Mouse (Mus musculus) forebrain, embryonic 16.5 days (tissue): ENCODE measurements around the gene Nol4l. TPM values are rescaled to one million over a fixed set of nuclear protein-coding genes. Genes with fewer than 3 reads are reported as not detected.

Experiments used
- ATAC-seq: fragments of 200-750 bp; cut with Nextera tagmentation; 2 replicates; pipeline ENCODE4 v1.8.0; 2017; ENCODE audit warnings: mild to moderate bottlenecking, moderate library complexity
- H3K27ac ChIP-seq: fragments of 300-500 bp; sonication (generic); 2 replicates; pipeline ENCODE4 v1.5.1; 2014; ENCODE audit warnings: low read length, control low read depth
- H3K27me3 ChIP-seq: fragments of 300-500 bp; sonication (generic); replicated peaks from 2 replicates; pipeline ENCODE4 v1.6.1; 2014; ENCODE audit warnings: low read length; ENCODE audit not compliant: control insufficient read depth, insufficient read depth
- H3K36me3 ChIP-seq: fragments of 300-500 bp; sonication (generic); 2 replicates; pipeline ENCODE4 v1.6.1; 2014; ENCODE audit not compliant: control insufficient read depth, insufficient read depth
- H3K4me1 ChIP-seq: fragments of 300-500 bp; sonication (generic); replicated peaks from 2 replicates; pipeline ENCODE4 v1.6.1; 2014; ENCODE audit warnings: low read length; ENCODE audit not compliant: control insufficient read depth, insufficient read depth
- H3K4me2 ChIP-seq: fragments of 300-500 bp; sonication (generic); 2 replicates; pipeline ENCODE4 v1.6.1; 2014; ENCODE audit warnings: mild to moderate bottlenecking, low read length, control low read depth
- H3K4me3 ChIP-seq: fragments of 300-500 bp; sonication (generic); replicated peaks from 2 replicates; pipeline ENCODE4 v1.5.1; 2014; ENCODE audit warnings: mild to moderate bottlenecking, low read length, control low read depth
- H3K9ac ChIP-seq: fragments of 300-500 bp; sonication (generic); replicated peaks from 2 replicates; pipeline ENCODE4 v1.6.1; 2014; ENCODE audit warnings: low read depth, low read length, control low read depth
- H3K9me3 ChIP-seq: fragments of 300-500 bp; sonication (generic); 2 replicates; pipeline ENCODE4 v1.6.1; 2016; ENCODE audit warnings: low read length; ENCODE audit not compliant: control insufficient read depth
- WGBS: fragments of 180-500 bp; shearing (Covaris S2); extraction: QIAGEN DNeasy Blood & Tissue Kit; methylation state at CpG from one replicate; pipeline ENCODE4 v1.1.7; 2014; 5-methylcytosine and 5-hydroxymethylcytosine counted together
- polyA plus RNA-seq: library from polyadenylated mRNA; unstranded; fragments of >200 nt; fragmentation: Nextera tagmentation; extraction: Ambion mirVana; gene quantifications from 2 replicates; pipeline ENCODE4 v1.2.1, GENCODE M21; 2015

The Nol4l gene
- polyA plus RNA-seq, 1 experiment from 2014 or later, result 50.4 TPM

DNA sequence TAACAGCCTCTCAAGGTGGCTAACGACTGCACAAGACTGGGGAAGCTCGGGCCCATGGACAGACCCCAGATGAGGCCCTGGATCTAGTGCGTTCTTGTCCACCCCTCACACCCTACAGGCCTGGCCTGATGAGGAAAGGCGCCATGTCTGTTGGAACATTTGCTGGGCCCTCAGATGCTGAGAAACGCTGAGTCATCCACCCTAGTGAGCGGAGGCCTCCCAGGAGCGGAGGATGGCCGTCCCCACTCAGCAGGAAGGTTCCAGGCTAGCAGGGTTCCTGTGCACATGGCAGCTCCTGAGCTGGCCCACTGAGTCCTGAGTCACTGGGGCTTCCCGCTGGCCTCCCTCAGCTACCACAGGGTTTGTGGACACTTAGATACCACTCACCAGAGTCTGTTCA lies 9.7 kb downstream of the Nol4l start:
- H3K9me3 ChIP-seq, result no peaks in the 10 kb centered on the region
- H3K4me2 ChIP-seq, result no peak overlapping the region
- no peak overlapping the region for H3K4me3 ChIP-seq
- no peak overlapping the region for H3K9ac ChIP-seq
- H3K27ac ChIP-seq, result no peak overlapping the region
- WGBS, result 75% methylated on average over 9 of the region's 9 CpGs
- H3K27me3 ChIP-seq, result no peaks in the 10 kb centered on the region
- H3K4me1 ChIP-seq, result peaks cover 8% of the 10 kb centered on the region
- no peak for ATAC-seq
- H3K36me3 ChIP-seq, result no peaks in the 10 kb centered on the region

- Histone ChIP-seq H3K36me3 (no peaks in the 10 kb centered on the region), H3K27ac (no peak overlapping the region), H3K27me3 (no peaks in the 10 kb centered on the region), H3K4me3 (no peak overlapping the region), H3K4me2 (no peak overlapping the region), H3K4me1 (peaks cover 6% of the 10 kb centered on the region), H3K9ac (no peak overlapping the region), H3K9me3 (no peaks in the 10 kb centered on the region)
- 52% methylated on average over 4 of the region's 4 CpGs for WGBS
- ATAC-seq, result no peak
These were observed 12.8 kb downstream of the Nol4l start for GRCm38 (mm10) chr2:153516961-153517360.

- Histone ChIP-seq H3K9me3 (no peaks in the 10 kb centered on the region), H3K4me3 (no peak overlapping the region), H3K4me2 (no peak overlapping the region), H3K36me3 (no peaks in the 10 kb centered on the region), H3K9ac (no peak overlapping the region), H3K4me1 (peaks cover 7% of the 10 kb centered on the region; the same call in 1 of the 2 replicates), H3K27me3 (no peaks in the 10 kb centered on the region), H3K27ac (no peak overlapping the region)
- 81% methylated on average over 6 of the region's 6 CpGs for WGBS
- ATAC-seq, result no peak
These were observed 14.2 kb downstream of the Nol4l start for GRCm38 (mm10) chr2:153515582-153515981.

DNA sequence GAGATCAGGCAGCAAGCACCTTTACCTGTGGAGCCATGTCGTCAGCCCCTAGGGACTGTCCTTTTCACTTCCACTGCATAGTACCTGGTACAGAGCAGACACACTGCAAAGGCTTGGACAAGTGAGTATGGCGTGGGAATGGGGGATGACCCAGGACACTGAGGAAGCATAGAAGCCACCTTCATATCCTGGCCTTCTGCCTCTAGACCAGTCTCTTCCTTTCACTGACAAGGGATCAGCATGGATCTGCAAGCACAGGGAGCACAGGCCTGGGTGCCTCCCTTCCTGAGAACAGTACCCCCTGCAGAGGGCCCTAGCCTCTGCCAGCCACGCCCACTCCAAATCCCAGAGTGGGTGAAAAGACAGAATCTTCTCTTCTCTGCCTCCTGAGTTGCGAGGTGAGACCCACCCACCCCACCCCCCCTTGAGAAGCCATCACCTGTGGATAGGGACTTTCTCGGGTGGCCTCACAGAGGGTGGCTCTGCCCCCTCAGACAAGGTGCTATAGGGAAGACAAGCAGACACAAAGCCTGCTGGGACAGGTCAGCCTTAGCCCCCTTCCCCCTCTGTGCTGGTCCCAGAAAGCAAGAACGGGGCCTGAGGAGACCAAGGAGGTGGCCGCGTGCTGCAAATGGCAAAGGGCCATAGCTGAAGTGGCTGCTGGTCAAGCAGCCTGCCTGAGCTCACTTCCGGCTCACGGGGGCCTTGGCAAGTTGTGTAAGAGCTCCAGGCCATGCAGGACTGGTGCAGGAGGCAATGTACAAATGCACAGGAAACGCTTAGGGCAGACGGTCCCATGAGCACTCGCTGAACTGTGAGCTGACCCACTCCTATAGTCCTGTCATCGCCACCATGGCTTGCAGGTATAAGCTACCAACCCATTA lies 15.0 kb downstream of the Nol4l start:
- WGBS, result 81% methylated on average over 14 of the region's 14 CpGs
- no peaks in the 10 kb centered on the region for H3K36me3 ChIP-seq
- no peaks in the 10 kb centered on the region for H3K9me3 ChIP-seq
- peaks cover 10% of the 10 kb centered on the region for H3K4me1 ChIP-seq
- H3K4me3 ChIP-seq, result no peak overlapping the region
- no peak for ATAC-seq
- no peak overlapping the region for H3K27ac ChIP-seq
- no peak overlapping the region for H3K9ac ChIP-seq
- H3K4me2 ChIP-seq, result no peak overlapping the region
- H3K27me3 ChIP-seq, result no peaks in the 10 kb centered on the region

DNA sequence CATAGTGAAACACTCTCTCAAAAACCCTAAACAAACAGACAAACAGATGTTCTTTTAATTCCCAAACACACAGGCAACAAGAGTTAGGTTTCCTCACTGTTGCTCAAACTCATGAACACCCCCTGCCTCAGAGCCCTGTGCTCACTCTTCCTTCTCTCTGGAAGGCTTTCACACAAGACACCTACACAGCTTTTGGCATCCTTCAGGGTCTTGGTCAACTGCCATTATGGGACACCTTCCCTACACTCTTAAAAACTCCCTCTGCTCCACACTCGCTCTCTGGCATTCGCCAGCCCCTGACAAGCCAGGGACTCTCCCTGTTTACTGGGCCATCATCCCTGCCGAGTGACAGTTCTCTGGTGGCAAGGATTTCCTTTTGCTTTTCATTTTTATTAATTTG lies 15.8 kb downstream of the Nol4l start:
- Histone ChIP-seq H3K4me1 (peaks cover 18% of the 10 kb centered on the region), H3K9ac (no peak overlapping the region), H3K36me3 (no peaks in the 10 kb centered on the region), H3K4me3 (no peak overlapping the region), H3K27ac (no peak overlapping the region), H3K9me3 (no peaks in the 10 kb centered on the region), H3K4me2 (no peak overlapping the region), H3K27me3 (no peaks in the 10 kb centered on the region)
- 90% methylated on average over 3 of the region's 3 CpGs for WGBS
- ATAC-seq, result no peak

DNA sequence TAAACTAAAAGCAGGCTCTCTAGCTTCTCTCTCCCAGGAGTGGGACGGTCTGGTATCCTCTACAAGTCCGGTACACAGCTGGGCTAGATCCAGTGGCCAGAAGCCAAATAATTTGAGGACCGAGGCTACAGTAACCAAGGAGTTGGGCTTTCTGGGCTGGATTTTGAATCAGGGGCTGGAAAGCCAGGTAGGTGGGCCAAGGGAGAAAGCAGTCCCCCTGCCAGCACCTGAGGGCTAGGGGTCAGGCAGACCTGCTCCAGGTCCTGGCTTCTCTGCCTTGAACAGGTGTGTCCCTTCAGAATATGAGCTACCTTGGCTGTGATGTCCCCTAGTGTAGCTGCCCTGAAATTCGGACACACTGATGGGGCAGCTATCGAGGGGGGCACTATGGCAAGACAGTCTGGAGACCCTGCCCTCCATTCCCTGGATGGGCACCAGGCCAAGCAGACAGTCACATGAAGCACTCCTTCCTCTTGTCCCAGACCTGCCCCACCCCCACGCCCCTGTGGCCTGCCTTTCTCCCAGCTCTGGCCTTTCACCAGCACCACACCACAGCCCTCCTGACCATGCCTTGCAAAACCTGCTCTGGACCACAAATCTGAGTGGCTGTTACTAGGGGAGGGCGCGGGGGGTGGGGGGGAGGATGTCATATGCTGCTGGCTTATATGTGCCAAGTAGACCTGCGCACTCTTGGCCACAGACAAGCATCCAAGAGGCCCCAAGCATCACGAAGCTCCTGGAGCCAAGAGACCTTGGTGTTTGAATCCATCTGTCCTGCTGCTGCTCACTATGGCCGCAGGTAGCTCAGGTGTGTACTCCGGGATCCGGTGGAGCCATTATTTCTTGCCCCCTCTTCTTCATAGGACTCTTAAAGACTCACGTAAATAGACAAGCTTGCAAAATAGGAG lies 17.1 kb downstream of the Nol4l start:
- Histone ChIP-seq H3K9ac (no peak overlapping the region), H3K4me3 (no peak overlapping the region), H3K36me3 (no peaks in the 10 kb centered on the region), H3K4me2 (no peak overlapping the region), H3K27me3 (no peaks in the 10 kb centered on the region), H3K4me1 (peaks cover 23% of the 10 kb centered on the region), H3K27ac (no peak overlapping the region), H3K9me3 (no peaks in the 10 kb centered on the region)
- ATAC-seq, result no peak
- WGBS, result 72% methylated on average over 14 of the region's 14 CpGs

DNA sequence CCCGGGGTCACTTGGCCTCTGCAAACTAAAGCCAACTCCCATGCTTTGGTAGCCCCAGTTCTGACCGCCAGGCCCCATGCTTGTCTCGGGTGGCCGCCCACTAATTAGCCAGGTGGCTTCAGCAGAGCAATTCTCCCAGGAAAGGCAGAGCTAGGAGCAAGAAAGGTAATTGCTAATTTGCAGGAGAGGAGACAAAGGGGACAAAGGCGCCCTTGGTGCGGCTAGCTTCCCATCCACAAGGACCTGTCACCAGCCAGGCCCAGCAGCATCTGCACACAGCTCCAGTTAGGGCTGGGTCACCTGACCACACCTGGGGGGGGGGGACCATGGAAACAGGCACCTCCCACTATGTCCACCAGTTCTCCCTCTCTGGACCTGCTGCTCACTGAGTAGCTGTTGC lies 18.2 kb downstream of the Nol4l start:
- Histone ChIP-seq H3K27me3 (no peaks in the 10 kb centered on the region), H3K4me1 (peaks cover 23% of the 10 kb centered on the region), H3K27ac (no peak overlapping the region), H3K9ac (no peak overlapping the region), H3K4me2 (no peak overlapping the region), H3K9me3 (no peaks in the 10 kb centered on the region), H3K36me3 (no peaks in the 10 kb centered on the region), H3K4me3 (no peak overlapping the region)
- ATAC-seq, result no peak
- 23% methylated on average over 6 of the region's 6 CpGs for WGBS

- Histone ChIP-seq H3K4me1 (peaks cover 23% of the 10 kb centered on the region), H3K9me3 (no peaks in the 10 kb centered on the region), H3K36me3 (no peaks in the 10 kb centered on the region), H3K27ac (no peak overlapping the region), H3K27me3 (no peaks in the 10 kb centered on the region), H3K4me2 (no peak overlapping the region), H3K9ac (no peak overlapping the region), H3K4me3 (no peak overlapping the region)
- ATAC-seq, result no peak
- WGBS, result 77% methylated on average over 8 of the region's 8 CpGs
These were observed 19.6 kb downstream of the Nol4l start for GRCm38 (mm10) chr2:153510136-153510535.
